Mouse (Mus musculus) MEL (cell line): ENCODE data around the gene Fndc8.

Experiments
- BHLHE40 ChIP-seq: IDR thresholded peaks from 2 replicates; pipeline ENCODE4 v1.6.1; 2012; ENCODE audit warnings: low read depth, mild to moderate bottlenecking, inconsistent platforms, low read length, improper control_type of control experiment, borderline replicate concordance
- CTCF ChIP-seq, 3 experiments: IDR thresholded peaks in 2 of 3; conservative IDR thresholded peaks in 1 of 3; 2 replicates each; pipeline ENCODE4 v1.5.1; 2011 to 2012; ENCODE audit warnings: low read length in 3 of 3, low read depth in 2 of 3, mild to moderate bottlenecking in 2 of 3, improper control_type of control experiment in 1 of 3, inconsistent platforms in 1 of 3, mixed read lengths in 1 of 3, moderate library complexity in 1 of 3; ENCODE audit not compliant: control insufficient read depth in 1 of 3, insufficient read depth in 1 of 3, poor library complexity in 1 of 3, severe bottlenecking in 1 of 3
- E2F4 ChIP-seq: IDR thresholded peaks from 2 replicates; pipeline ENCODE4 v1.6.1; 2011; ENCODE audit warnings: low read depth, low read length, improper control_type of control experiment, borderline replicate concordance
- EP300 ChIP-seq, 2 experiments: IDR thresholded peaks; 2 replicates each; pipeline ENCODE4 v1.6.1; 2011; ENCODE audit warnings: improper control_type of control experiment in 2 of 2, low read length in 2 of 2, low read depth in 1 of 2, mild to moderate bottlenecking in 1 of 2
- GATA1 ChIP-seq: IDR thresholded peaks from 2 replicates; pipeline ENCODE4 v1.6.1; 2011; ENCODE audit warnings: low read depth, low read length, improper control_type of control experiment
- JUND ChIP-seq: IDR thresholded peaks from 2 replicates; pipeline ENCODE4 v1.6.1; 2011; ENCODE audit warnings: low read depth, mild to moderate bottlenecking, improper control_type of control experiment, low read length
- KAT2A ChIP-seq: conservative IDR thresholded peaks from 2 replicates; pipeline ENCODE4 v1.6.1; 2012; ENCODE audit warnings: low read depth, low read length, improper control_type of control experiment, inconsistent platforms
- POLR2A ChIP-seq, 2 experiments: IDR thresholded peaks; 2 replicates each; pipeline ENCODE4 v1.6.1; 2011 to 2012; ENCODE audit warnings: low read length in 2 of 2, mild to moderate bottlenecking in 2 of 2, control low read depth in 1 of 2, improper control_type of control experiment in 1 of 2, low read depth in 1 of 2, moderate library complexity in 1 of 2; ENCODE audit not compliant: control insufficient read depth in 1 of 2, insufficient read depth in 1 of 2, poor library complexity in 1 of 2
- USF2 ChIP-seq, 2 experiments: IDR thresholded peaks; 2 replicates each; pipeline ENCODE4 v1.6.1; 2011 to 2012; ENCODE audit warnings: improper control_type of control experiment in 2 of 2, low read length in 2 of 2, borderline replicate concordance in 1 of 2, inconsistent platforms in 1 of 2, low read depth in 1 of 2, mild to moderate bottlenecking in 1 of 2; ENCODE audit not compliant: insufficient read depth in 1 of 2

DNA sequence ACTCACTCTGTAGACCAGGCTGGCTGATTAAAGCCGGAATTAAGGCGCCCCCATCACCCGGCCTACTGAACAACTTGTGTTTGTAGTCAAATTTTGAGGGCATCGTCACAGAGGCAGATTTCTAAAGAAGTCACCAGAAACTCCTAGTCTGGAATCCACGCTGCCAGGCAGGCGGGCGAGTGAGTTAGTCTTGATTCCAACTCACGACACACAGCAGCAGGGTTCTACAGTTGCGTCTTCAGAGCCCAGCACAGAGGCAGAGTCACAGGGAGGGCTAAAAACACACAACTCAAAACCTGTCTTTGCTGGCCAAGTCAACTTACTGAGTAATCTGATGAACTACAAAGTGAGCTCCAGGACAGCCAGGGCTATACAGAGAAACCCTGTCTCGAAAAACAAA lies 39.4 kb upstream of the Fndc8 start:
- TF ChIP-seq EP300 (IDR thresholded peaks at IDR 0.05; ENCODE audit: low read depth in 1 of 2, low read length in 2 of 2) = no peak
- TF ChIP-seq KAT2A = no peak
- TF ChIP-seq CTCF (IDR thresholded peaks at IDR 0.05 in 2 of 3, conservative IDR thresholded peaks at IDR 0.05 in 1 of 3; ENCODE audit: control insufficient read depth in 1 of 3, insufficient read depth in 1 of 3, low read depth in 2 of 3, low read length in 3 of 3, poor library complexity in 1 of 3, severe bottlenecking in 1 of 3) = no peak
- TF ChIP-seq POLR2A (IDR thresholded peaks at IDR 0.05; ENCODE audit: control insufficient read depth in 1 of 2, insufficient read depth in 1 of 2, low read depth in 1 of 2, low read length in 2 of 2, poor library complexity in 1 of 2) = no peak
- no peak for TF ChIP-seq USF2 (IDR thresholded peaks at IDR 0.05; ENCODE audit: borderline replicate concordance in 1 of 2, insufficient read depth in 1 of 2, low read depth in 1 of 2, low read length in 2 of 2)
- no peak for TF ChIP-seq JUND
- no peak for TF ChIP-seq BHLHE40
- no peak for TF ChIP-seq E2F4
- no peak for TF ChIP-seq GATA1
